7 mouse cellular contexts compared by ENCODE assay signal in the genomic region with DNA sequence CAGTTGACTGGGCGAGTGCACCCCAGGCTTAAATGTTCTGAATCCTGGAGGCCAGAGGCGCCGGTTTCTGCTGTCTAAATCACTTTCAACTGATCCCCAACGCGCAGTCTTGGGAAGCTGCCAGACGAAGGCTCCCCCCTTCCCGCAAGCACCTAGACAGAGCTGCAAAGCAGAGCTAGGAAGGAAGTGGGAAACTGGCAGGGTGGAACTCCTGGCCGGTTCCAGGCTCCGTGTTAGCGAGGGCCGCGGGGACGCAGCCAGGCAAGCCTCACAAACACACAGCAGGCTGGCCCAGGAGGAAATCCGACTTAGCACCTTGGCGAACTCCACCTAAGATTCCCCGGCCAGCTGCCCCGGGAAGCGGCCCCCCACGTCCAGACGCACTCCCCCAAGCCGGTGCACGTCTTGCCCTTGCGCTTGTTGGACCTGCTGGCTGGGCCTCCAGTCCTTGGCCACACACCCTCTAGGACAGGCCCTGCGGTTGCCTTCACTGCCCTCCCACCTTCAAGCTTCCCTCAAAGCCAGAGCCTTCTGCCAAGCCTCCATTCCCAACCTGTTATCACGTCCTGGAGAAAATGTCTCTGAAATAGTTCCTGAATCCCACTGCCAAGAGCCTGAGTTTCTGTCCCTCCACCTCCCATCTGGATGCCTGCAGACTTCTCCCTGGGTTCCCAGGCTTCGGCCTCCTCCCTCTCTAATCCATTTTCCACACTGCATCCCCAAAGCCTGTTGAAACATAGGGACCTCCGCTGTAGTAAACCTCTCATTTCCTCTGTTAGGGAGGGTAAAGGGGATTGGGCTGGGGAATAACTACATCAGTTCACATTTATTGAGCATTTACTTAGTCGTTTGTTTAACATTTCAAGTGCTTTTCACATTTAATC.
A peak's percentile ranks its signal among the peaks of the same experiment; 100 is the strongest.
DNase-seq lines count a peak whose midpoint lies in the region; ATAC-seq and TF ChIP-seq lines count a peak whose summit lies in the region.

No protein-coding gene starts in this region.

- H3K9ac ChIP-seq in forebrain, embryonic 16.5 days (replicated peaks; ENCODE audit: low read depth, low read length) = peak overlapping the region; percentile 37
- H3K9ac ChIP-seq in midbrain, embryonic 11.5 days (ENCODE audit: low read length) = peak overlapping the region; percentile 41

- H3K27ac ChIP-seq in forebrain, embryonic 16.5 days (ENCODE audit: low read length) = no peak overlapping the region
- H3K27ac ChIP-seq in midbrain, embryonic 11.5 days (ENCODE audit: low read depth, low read length) = no peak overlapping the region
- H3K27ac ChIP-seq in testis, adult 2 months (ENCODE audit: control insufficient read depth, insufficient read depth, low read depth, low read length) = peak overlapping the region; percentile 37; the same call in 1 of the 2 replicates

- peak overlapping the region; percentile 67 for H3K4me2 ChIP-seq in forebrain, embryonic 16.5 days (ENCODE audit: low read length)
- peak overlapping the region; percentile 46 for H3K4me2 ChIP-seq in midbrain, embryonic 11.5 days

- intact Hi-C loops in heart, postnatal 25 days (cut with DNase I) = loop anchor here (1.0 to 5.0 kb wide), 2 partner anchors 84 to 340 kb away; no protein-coding TSS in a partner anchor
- intact Hi-C loops in left cerebral cortex, postnatal 4 days (cut with DNase I) = no loop called here

- peaks cover 14% of the 10 kb centered on the region for H3K4me1 ChIP-seq in forebrain, embryonic 16.5 days (replicated peaks; ENCODE audit: control insufficient read depth, insufficient read depth, low read length)
- peaks cover 17% of the 10 kb centered on the region for H3K4me1 ChIP-seq in midbrain, embryonic 11.5 days (ENCODE audit: control insufficient read depth, insufficient read depth, low read length)
- peaks cover 11% of the 10 kb centered on the region for H3K4me1 ChIP-seq in testis, adult 2 months (ENCODE audit: control insufficient read depth, insufficient read depth, low read length)

- H3K27me3 ChIP-seq in forebrain, embryonic 16.5 days (replicated peaks; ENCODE audit: control insufficient read depth, insufficient read depth, low read length) = 0 out of 2 replicates have a peak, but pooled peaks cover 2% of the 10 kb centered on the region
- H3K27me3 ChIP-seq in midbrain, embryonic 11.5 days (ENCODE audit: control insufficient read depth, insufficient read depth, low read length) = peaks cover 19% of the 10 kb centered on the region
- no peaks in the 10 kb centered on the region for H3K27me3 ChIP-seq in testis, adult 2 months (ENCODE audit: control insufficient read depth, insufficient read depth, low read length)

- peak overlapping the region; percentile 32 for H3K4me3 ChIP-seq in forebrain, embryonic 16.5 days (replicated peaks; ENCODE audit: low read length)
- peak overlapping the region; percentile 22 for H3K4me3 ChIP-seq in midbrain, embryonic 11.5 days (ENCODE audit: low read depth, low read length)
- H3K4me3 ChIP-seq in testis, adult 2 months (ENCODE audit: control insufficient read depth, low read depth, low read length) = peak overlapping the region; percentile 26; the same call in 1 of the 2 replicates

- TF ChIP-seq POLR2A in testis, adult 2 months (IDR thresholded peaks at IDR 0.05; ENCODE audit: control insufficient read depth, low read depth, low read length) = no peak

- ATAC-seq in forebrain, embryonic 16.5 days = peak; percentile 79
- ATAC-seq in midbrain, embryonic 11.5 days (ENCODE audit: low FRiP score) = peak; percentile 53

- no peak for TF ChIP-seq CTCF in testis, adult 2 months (IDR thresholded peaks at IDR 0.05; ENCODE audit: control insufficient read depth, insufficient read depth, insufficient replicate concordance, low read depth, low read length)

- 12% methylated on average over 27 of the region's 28 CpGs for WGBS in forebrain, embryonic 16.5 days
- WGBS in midbrain, embryonic 11.5 days = 8% methylated on average over 28 of the region's 28 CpGs

- no peaks in the 10 kb centered on the region for H3K9me3 ChIP-seq in forebrain, embryonic 16.5 days (ENCODE audit: control insufficient read depth, low read length)
- no peaks in the 10 kb centered on the region for H3K9me3 ChIP-seq in midbrain, embryonic 11.5 days (ENCODE audit: control insufficient read depth, low read length)

- DNase-seq in adrenal gland, adult (ENCODE audit: inconsistent age in 2 of 2, low spot score in 1 of 2) = peak; percentile 34 to 67
- DNase-seq in cerebellum, adult 11 months = peak; percentile 70
- DNase-seq in heart, postnatal 25 days (ENCODE audit: low spot score) = peak; percentile 56
- peak; percentile 72 for DNase-seq in left cerebral cortex, postnatal 4 days
- DNase-seq in midbrain, embryonic 11.5 days (ENCODE audit: low spot score, missing footprints) = peak; percentile 90

- H3K36me3 ChIP-seq in forebrain, embryonic 16.5 days (ENCODE audit: control insufficient read depth, insufficient read depth) = no peaks in the 10 kb centered on the region
- H3K36me3 ChIP-seq in midbrain, embryonic 11.5 days (ENCODE audit: control insufficient read depth, insufficient read depth, low read length) = no peaks in the 10 kb centered on the region
- no peaks in the 10 kb centered on the region; the same call in 1 of the 2 replicates for H3K36me3 ChIP-seq in testis, adult 2 months (ENCODE audit: control insufficient read depth, insufficient read depth, low read length)
